Mouse (Mus musculus) B cell, adult (primary cell): Measurements from ENCODE around the gene Gm21627. TPM values are rescaled to one million over a fixed set of nuclear protein-coding genes. Genes with fewer than 3 reads are reported as not detected.

Experiments
- total RNA-seq: library from RNA; stranded (reverse); gene quantifications from 4 replicates; pipeline ENCODE4 v1.2.4, GENCODE M21; 2023; ENCODE audit not compliant: inconsistent age

Gene Gm21627
- total RNA-seq, result not detected in 4 replicates

DNA sequence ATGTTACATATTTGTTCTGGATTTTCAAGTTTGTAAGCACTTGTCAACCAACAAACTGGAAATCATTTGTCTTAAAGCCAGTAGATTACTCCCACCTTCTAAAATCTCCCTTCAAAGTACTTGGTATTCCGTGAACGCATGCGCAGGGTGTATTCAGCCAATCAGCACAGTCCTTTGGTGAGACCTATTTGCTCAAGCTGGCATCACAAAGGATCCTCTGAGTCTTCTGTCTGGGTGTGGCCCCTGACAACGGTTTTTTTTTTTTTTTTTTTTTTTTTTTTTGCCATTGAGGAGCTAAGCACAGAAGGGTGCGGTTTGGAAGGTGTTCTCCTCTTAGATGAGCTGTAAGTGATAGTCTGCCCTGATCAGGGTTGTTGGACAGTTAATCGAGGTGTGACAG is at the start of gene Gm21627:
TSS of gene Gm21627 (plus strand) at position 301 of the 400 bp plus-strand sequence.

